8 mouse cellular contexts compared by ENCODE assay signal in genomic region chr4:24897351-24897750, GRCm38 (mm10). TPM values are rescaled to one million over a fixed set of nuclear protein-coding genes. Genes with fewer than 3 reads are reported as not detected.
A peak's percentile ranks its signal among the peaks of the same experiment; 100 is the strongest.
DNase-seq lines count a peak whose midpoint lies in the region; ATAC-seq and TF ChIP-seq lines count a peak whose summit lies in the region.

No protein-coding gene starts in this region.

- intact Hi-C loops in heart, postnatal 36 days (cut with DNase I), result loop anchor here (1.0 kb wide), 1 partner anchor 176 kb away; no protein-coding TSS in a partner anchor

- no peak for TF ChIP-seq CTCF in liver, embryonic 14.5 days (IDR thresholded peaks at IDR 0.05; ENCODE audit: low read depth)

- WGBS in heart, embryonic 12.5 days, result 17% methylated on average over 7 of the region's 7 CpGs
- 25% methylated on average over 7 of the region's 7 CpGs for WGBS in forebrain, embryonic 11.5 days
- 11% methylated on average over 7 of the region's 7 CpGs for WGBS in liver, embryonic 14.5 days (ENCODE audit: insufficient replicate concordance)

- H3K4me1 ChIP-seq in heart, embryonic 12.5 days (replicated peaks), result peaks cover 6% of the 10 kb centered on the region; the same call in 1 of the 2 replicates
- H3K4me1 ChIP-seq in ES-E14 (ENCODE audit: control insufficient read depth in 2 of 2, insufficient read depth in 2 of 2, low read length in 2 of 2, poor library complexity in 1 of 2), result peaks cover 0 to 2% of the 10 kb centered on the region in 2 experiments; a peak in 2 of 4 replicates
- H3K4me1 ChIP-seq in forebrain, embryonic 11.5 days (replicated peaks; ENCODE audit: control insufficient read depth, insufficient read depth, low read length), result 0 out of 2 replicates have a peak, but pooled peaks cover 2% of the 10 kb centered on the region
- H3K4me1 ChIP-seq in liver, embryonic 14.5 days (replicated peaks; ENCODE audit: control insufficient read depth in 2 of 2, insufficient read depth in 2 of 2, low read length in 1 of 2), result peaks cover 0 to 3% of the 10 kb centered on the region in 2 experiments; a peak in 1 of 4 replicates

- peaks cover 13% of the 10 kb centered on the region for H3K36me3 ChIP-seq in heart, embryonic 12.5 days
- peaks cover 3% of the 10 kb centered on the region for H3K36me3 ChIP-seq in ES-E14 (ENCODE audit: control insufficient read depth, insufficient read depth, low read length, poor library complexity, severe bottlenecking)
- H3K36me3 ChIP-seq in forebrain, embryonic 11.5 days (ENCODE audit: control insufficient read depth, insufficient read depth, low read length), result no peaks in the 10 kb centered on the region; the same call in 1 of the 2 replicates
- H3K36me3 ChIP-seq in liver, embryonic 14.5 days (replicated peaks; ENCODE audit: control insufficient read depth, insufficient read depth, low read depth), result peaks cover 6% of the 10 kb centered on the region

- peak overlapping the region; percentile 94 for H3K4me3 ChIP-seq in heart, embryonic 12.5 days
- peak overlapping the region; percentile 22 to 81; a peak in 3 of 4 replicates for H3K4me3 ChIP-seq in ES-E14 (ENCODE audit: insufficient read depth in 1 of 2, low read depth in 1 of 2, low read length in 2 of 2, poor library complexity in 1 of 2, severe bottlenecking in 1 of 2)
- peak overlapping the region; percentile 66 for H3K4me3 ChIP-seq in forebrain, embryonic 11.5 days (ENCODE audit: low read depth, low read length)
- H3K4me3 ChIP-seq in liver, embryonic 14.5 days (ENCODE audit: insufficient read depth in 1 of 2, low read depth in 2 of 2, low read length in 2 of 2), result peak overlapping the region; percentile 71 to 87

- in situ Hi-C loops in ES-E14 (cut with MboI; ENCODE audit: low sequenced_read_pairs in 2 of 2, unreplicated experiment in 2 of 2), result loop anchor here (10.0 to 25.0 kb wide), 2 partner anchors 183 to 185 kb away; no protein-coding TSS in a partner anchor

- no peak for TF ChIP-seq EP300 in liver, embryonic 14.5 days (IDR thresholded peaks at IDR 0.05; ENCODE audit: low read depth)

- ATAC-seq in heart, embryonic 12.5 days (ENCODE audit: insufficient number of reproducible peaks, low FRiP score), result peak; percentile 57
- ATAC-seq in forebrain, embryonic 11.5 days (replicated peaks; ENCODE audit: low FRiP score), result peak; percentile 26
- ATAC-seq in liver, embryonic 14.5 days (ENCODE audit: insufficient read depth), result peak; percentile 69

- peak overlapping the region; percentile 89; the same call in 1 of the 2 replicates for H3K9ac ChIP-seq in heart, embryonic 12.5 days
- no peak overlapping the region for H3K9ac ChIP-seq in ES-E14 (ENCODE audit: insufficient read depth, low read depth, low read length, poor library complexity, severe bottlenecking)
- peak overlapping the region; percentile 37 for H3K9ac ChIP-seq in forebrain, embryonic 11.5 days (ENCODE audit: low read length)
- H3K9ac ChIP-seq in liver, embryonic 14.5 days (replicated peaks), result peak overlapping the region; percentile 46

- H3K4me2 ChIP-seq in heart, embryonic 12.5 days, result peak overlapping the region; percentile 79
- peak overlapping the region; percentile 66 for H3K4me2 ChIP-seq in forebrain, embryonic 11.5 days (ENCODE audit: low read depth, low read length, severe bottlenecking)
- H3K4me2 ChIP-seq in liver, embryonic 14.5 days (ENCODE audit: low read depth), result peak overlapping the region; percentile 80

- no peak for DNase-seq in heart, postnatal 36 days
- no peak for DNase-seq in ES-E14 (ENCODE audit: low read depth, low spot score)
- DNase-seq in forebrain, embryonic 11.5 days (ENCODE audit: low spot score), result no peak
- peak; percentile 20 to 36 (median 28) for DNase-seq in liver, embryonic 14.5 days (ENCODE audit: low read depth in 3 of 3, low spot score in 3 of 3)
- DNase-seq in natural killer cell, adult 2 months (ENCODE audit: low spot score in 2 of 2), result no peak
- DNase-seq in frontal cortex, postnatal 10 days (ENCODE audit: low spot score in 2 of 2), result no peak
- no peak for DNase-seq in cerebellum, postnatal 36 days

- no peak overlapping the region for H3K27ac ChIP-seq in heart, embryonic 12.5 days (ENCODE audit: poor library complexity, severe bottlenecking)
- H3K27ac ChIP-seq in ES-E14 (ENCODE audit: insufficient read depth, low read depth, low read length, poor library complexity, severe bottlenecking), result no peak overlapping the region
- no peak overlapping the region for H3K27ac ChIP-seq in forebrain, embryonic 11.5 days (ENCODE audit: low read depth, low read length)
- no peak overlapping the region for H3K27ac ChIP-seq in liver, embryonic 14.5 days

- no peaks in the 10 kb centered on the region for H3K27me3 ChIP-seq in heart, embryonic 12.5 days (replicated peaks)
- H3K27me3 ChIP-seq in forebrain, embryonic 11.5 days (ENCODE audit: control insufficient read depth, insufficient read depth, low read length), result no peaks in the 10 kb centered on the region
- no peaks in the 10 kb centered on the region for H3K27me3 ChIP-seq in liver, embryonic 14.5 days (ENCODE audit: control insufficient read depth, insufficient read depth, low read length)

- no peaks in the 10 kb centered on the region for H3K9me3 ChIP-seq in heart, embryonic 12.5 days (replicated peaks)
- no peaks in the 10 kb centered on the region for H3K9me3 ChIP-seq in ES-E14 (ENCODE audit: control insufficient read depth, insufficient read depth, low read depth, low read length)
- H3K9me3 ChIP-seq in forebrain, embryonic 11.5 days (ENCODE audit: control insufficient read depth, low read length), result no peaks in the 10 kb centered on the region
- no peaks in the 10 kb centered on the region for H3K9me3 ChIP-seq in liver, embryonic 14.5 days (ENCODE audit: control insufficient read depth, low read length)

TF ChIP-seq in ES-E14, 5 proteins besides CTCF, POLR2A, EP300 and RAD21:
- TF ChIP-seq CHD2 (IDR thresholded peaks at IDR 0.05; ENCODE audit: low read depth, low read length) (no peak), MAFK (IDR thresholded peaks at IDR 0.05; ENCODE audit: insufficient read depth, low read depth, low read length) (no peak), ZC3H11A (IDR thresholded peaks at IDR 0.05; ENCODE audit: borderline replicate concordance, low read depth, low read length) (no peak), HCFC1 (IDR thresholded peaks at IDR 0.05; ENCODE audit: borderline replicate concordance, insufficient read depth, low read length) (no peak), ZNF384 (IDR thresholded peaks at IDR 0.05; ENCODE audit: low read depth, low read length) (no peak)

RNA-seq across cellular contexts. Expression of gene Ndufaf4, which starts 0.5 kb away (rescaled TPM):
- 82.1 and 82.2 TPM in 2 replicates for polyA plus RNA-seq in heart, embryonic 12.5 days (2016; fragmentation: Nextera tagmentation; extraction: Ambion mirVana)
- 10 to 100 TPM; 65.2 to 70.0 TPM for total RNA-seq in heart, postnatal 36 days (2021)
- 27.9 and 36.9 TPM in 2 replicates for total RNA-seq in ES-E14 (2012; rRNA removed)
- 66.5 and 67.8 TPM in 2 replicates for polyA plus RNA-seq in forebrain, embryonic 11.5 days (2014; fragmentation: Nextera tagmentation; extraction: Ambion mirVana)
- polyA plus RNA-seq in liver, embryonic 14.5 days (2012; rRNA removed), result 3.2 and 6.3 TPM in 2 replicates
- polyA plus RNA-seq in liver, embryonic 14.5 days (2014; fragmentation: Nextera tagmentation; extraction: Ambion mirVana), result 31.6 and 32.2 TPM in 2 replicates

RNA-seq across cellular contexts. Expression of gene Klhl32, which starts 46.4 kb away (rescaled TPM):
- polyA plus RNA-seq in heart, embryonic 12.5 days (2016; fragmentation: Nextera tagmentation; extraction: Ambion mirVana), result 2.7 and 2.9 TPM in 2 replicates
- under 1 TPM; 0.83 to 0.98 TPM for total RNA-seq in heart, postnatal 36 days (2021)
- total RNA-seq in ES-E14 (2012; rRNA removed), result 0.49 and 0.58 TPM in 2 replicates
- polyA plus RNA-seq in forebrain, embryonic 11.5 days (2014; fragmentation: Nextera tagmentation; extraction: Ambion mirVana), result 5.7 and 7.5 TPM in 2 replicates
- 0.01 and 0.06 TPM in 2 replicates for polyA plus RNA-seq in liver, embryonic 14.5 days (2012; rRNA removed)
- 0.14 and 0.23 TPM in 2 replicates for polyA plus RNA-seq in liver, embryonic 14.5 days (2014; fragmentation: Nextera tagmentation; extraction: Ambion mirVana)

Comparison
In these comparisons a context has a peak if more than half of its experiments do, and no peak if none do; other contexts are left out.
1. DNase-seq: peak in liver, embryonic 14.5 days (3 of 3); none in heart, postnatal 36 days (0 of 2), ES-E14 (single experiment), forebrain, embryonic 11.5 days (single experiment), natural killer cell, adult 2 months (0 of 2), frontal cortex, postnatal 10 days (0 of 2) and cerebellum, postnatal 36 days (0 of 2).
2. Peak in every context shown above with its lines, with median percentiles within 50 percentile points of each other: ATAC-seq, H3K4me2 ChIP-seq and H3K4me3 ChIP-seq.